Mouse (Mus musculus): ENCODE measurements around the gene Lsamp. TPM values are rescaled to one million over a fixed set of nuclear protein-coding genes. Genes with fewer than 3 reads are reported as not detected.

Gene Lsamp
- polyA plus RNA-seq, 1 experiment: not detected

DNA sequence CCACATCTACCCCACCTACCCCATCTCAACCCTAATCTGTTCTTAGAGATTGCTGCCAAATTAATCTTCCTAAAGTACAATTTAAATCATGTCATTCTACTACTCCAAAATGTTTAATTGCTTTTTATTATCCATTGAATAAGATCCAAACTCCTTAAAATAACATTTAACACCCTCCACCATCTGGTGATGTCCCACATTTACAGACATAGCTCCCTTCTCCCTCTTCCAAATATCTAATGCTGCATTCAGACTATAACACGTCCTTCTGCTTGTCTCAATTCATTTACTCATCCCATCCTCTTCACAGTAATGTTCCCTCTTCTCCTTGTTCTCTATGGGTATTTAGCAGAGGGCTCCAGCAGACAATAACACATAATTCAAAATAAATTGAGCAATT is 2020.0 kb downstream of the Lsamp start:
- 0 out of 2 replicates have a peak, but pooled peaks cover 3% of the 10 kb centered on the region for H3K9me3 ChIP-seq
- TF ChIP-seq FLI1 (IDR thresholded peaks at IDR 0.05; ENCODE audit: low read length): no peak
- no peak for TF ChIP-seq GATA1 (IDR thresholded peaks at IDR 0.05; ENCODE audit: borderline replicate concordance, low read length)
- no peak overlapping the region for H3K4me3 ChIP-seq (replicated peaks)
- H3K4me1 ChIP-seq: no peaks in the 10 kb centered on the region
- no peaks in the 10 kb centered on the region for H3K36me3 ChIP-seq (replicated peaks; ENCODE audit: low read length)
- no peaks in the 10 kb centered on the region for H3K27me3 ChIP-seq (replicated peaks)

DNA sequence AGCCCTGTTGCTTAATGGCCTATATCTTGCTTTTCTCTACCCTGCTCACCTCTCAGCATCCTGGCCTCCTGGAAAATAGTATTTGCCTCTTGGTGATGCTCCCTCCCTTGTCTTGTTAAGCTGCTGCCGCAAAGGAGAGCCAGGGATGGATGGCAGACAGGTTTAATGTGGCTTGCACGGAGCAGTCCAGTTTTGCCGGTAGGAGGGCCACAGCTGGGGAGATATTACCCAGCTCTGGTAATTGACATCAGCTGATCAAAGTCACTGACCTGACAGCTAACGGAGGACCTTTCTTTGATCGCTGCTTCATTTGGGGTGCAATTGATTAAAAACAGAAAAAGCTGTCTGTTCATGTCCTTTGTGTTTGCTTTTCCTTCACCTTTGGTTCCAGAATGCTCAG is 2030.8 kb downstream of the Lsamp start:
- peaks cover 14% of the 10 kb centered on the region; the same call in 1 of the 2 replicates for H3K9me3 ChIP-seq
- TF ChIP-seq GATA1 (IDR thresholded peaks at IDR 0.05; ENCODE audit: borderline replicate concordance, low read length): no peak
- TF ChIP-seq FLI1 (IDR thresholded peaks at IDR 0.05; ENCODE audit: low read length): no peak
- H3K4me1 ChIP-seq: no peaks in the 10 kb centered on the region
- H3K27me3 ChIP-seq (replicated peaks): no peaks in the 10 kb centered on the region
- no peak overlapping the region for H3K4me3 ChIP-seq (replicated peaks)
- H3K36me3 ChIP-seq (replicated peaks; ENCODE audit: low read length): no peaks in the 10 kb centered on the region

DNA sequence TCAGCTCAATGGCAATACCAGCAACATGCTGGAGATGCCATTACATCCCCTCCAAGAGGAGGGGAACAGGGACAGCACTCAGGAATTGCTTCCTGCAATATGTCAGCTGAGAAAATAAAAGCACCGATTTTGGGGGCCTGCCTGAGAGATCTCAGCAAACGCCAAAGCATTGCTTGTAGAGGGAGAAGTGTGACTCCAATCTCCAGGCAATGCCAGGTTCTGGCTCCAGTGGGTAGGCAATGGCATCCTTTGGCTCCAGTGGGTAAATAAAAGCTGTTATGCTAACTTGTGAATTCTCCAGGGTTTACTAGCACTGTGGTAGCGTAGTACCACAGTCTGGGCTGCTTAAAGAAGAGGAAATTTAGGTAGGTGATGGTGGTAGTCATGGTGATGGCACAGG is 2031.3 kb downstream of the Lsamp start:
- H3K9me3 ChIP-seq: peaks cover 14% of the 10 kb centered on the region; the same call in 1 of the 2 replicates
- no peaks in the 10 kb centered on the region for H3K4me1 ChIP-seq
- H3K36me3 ChIP-seq (replicated peaks; ENCODE audit: low read length): no peaks in the 10 kb centered on the region
- H3K27me3 ChIP-seq (replicated peaks): no peaks in the 10 kb centered on the region
- no peak overlapping the region for H3K4me3 ChIP-seq (replicated peaks)
- no peak for TF ChIP-seq FLI1 (IDR thresholded peaks at IDR 0.05; ENCODE audit: low read length)
- no peak for TF ChIP-seq GATA1 (IDR thresholded peaks at IDR 0.05; ENCODE audit: borderline replicate concordance, low read length)

DNA sequence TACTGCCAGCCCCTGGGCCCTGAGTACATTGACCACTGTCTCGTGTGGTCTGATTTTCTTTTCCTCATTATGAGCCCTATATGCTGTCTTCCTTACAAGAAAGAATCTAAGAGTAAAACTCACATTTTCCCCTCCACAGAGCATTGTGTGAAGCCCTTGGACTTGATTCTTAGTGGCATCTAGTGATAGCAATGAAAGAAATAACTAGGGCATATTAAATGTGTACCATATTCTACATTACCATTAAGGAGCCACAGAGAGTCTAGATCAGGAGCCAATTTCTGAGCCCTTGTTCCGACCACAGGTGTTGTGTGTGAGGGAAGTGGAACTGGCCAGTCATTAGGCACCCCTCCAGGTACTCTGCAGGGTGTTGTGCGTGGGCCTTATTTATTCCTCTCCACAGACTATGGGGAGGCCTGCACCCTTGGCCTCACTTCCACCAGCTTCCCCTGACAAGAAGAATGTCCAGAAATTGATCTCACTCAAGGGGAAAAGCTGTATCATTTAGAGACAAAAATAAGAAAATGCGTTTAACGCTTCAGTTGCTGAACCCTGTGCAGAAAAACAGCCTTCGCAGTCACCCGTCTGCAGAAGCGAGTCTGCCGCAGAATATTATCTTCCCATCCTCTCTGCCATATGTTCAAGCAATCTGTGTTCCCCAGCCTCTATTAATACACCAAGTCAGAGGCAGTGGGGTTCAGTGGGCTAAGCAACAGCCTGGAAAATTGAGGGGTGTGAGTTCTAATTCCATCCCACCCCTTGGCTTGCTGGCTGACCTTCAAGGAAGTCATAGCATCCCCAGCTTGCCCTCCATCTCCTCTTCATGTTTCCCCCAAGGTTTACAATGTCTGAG is 2032.9 kb downstream of the Lsamp start:
- Histone ChIP-seq H3K27me3 (replicated peaks) (no peaks in the 10 kb centered on the region), H3K4me3 (replicated peaks) (no peak overlapping the region), H3K4me1 (no peaks in the 10 kb centered on the region), H3K36me3 (replicated peaks; ENCODE audit: low read length) (no peaks in the 10 kb centered on the region), H3K9me3 (peaks cover 20% of the 10 kb centered on the region; the same call in 1 of the 2 replicates)
- TF ChIP-seq GATA1 (IDR thresholded peaks at IDR 0.05; ENCODE audit: borderline replicate concordance, low read length): no peak

DNA sequence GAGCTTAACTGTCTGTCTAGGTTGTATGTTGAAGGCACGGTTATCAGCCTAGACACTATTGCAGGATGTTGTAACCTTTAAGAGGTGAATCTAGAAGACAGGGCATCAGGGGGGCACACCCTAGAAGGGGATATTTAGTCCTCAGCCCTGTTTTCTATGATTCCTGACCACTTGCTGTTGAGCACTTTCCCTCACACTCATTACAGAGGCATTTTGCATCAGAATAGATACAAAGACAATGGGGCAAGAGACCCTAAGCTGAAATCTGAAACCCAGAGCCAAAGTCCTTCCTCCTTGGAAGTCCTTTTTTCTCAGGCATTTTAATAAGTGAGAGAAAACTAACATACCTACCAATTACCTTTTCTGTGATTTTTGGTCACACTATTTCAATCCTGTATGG is 2038.4 kb downstream of the Lsamp start:
- H3K4me1 ChIP-seq: no peaks in the 10 kb centered on the region
- no peaks in the 10 kb centered on the region for H3K36me3 ChIP-seq (replicated peaks; ENCODE audit: low read length)
- H3K9me3 ChIP-seq: peaks cover 6% of the 10 kb centered on the region; the same call in 1 of the 2 replicates

DNA sequence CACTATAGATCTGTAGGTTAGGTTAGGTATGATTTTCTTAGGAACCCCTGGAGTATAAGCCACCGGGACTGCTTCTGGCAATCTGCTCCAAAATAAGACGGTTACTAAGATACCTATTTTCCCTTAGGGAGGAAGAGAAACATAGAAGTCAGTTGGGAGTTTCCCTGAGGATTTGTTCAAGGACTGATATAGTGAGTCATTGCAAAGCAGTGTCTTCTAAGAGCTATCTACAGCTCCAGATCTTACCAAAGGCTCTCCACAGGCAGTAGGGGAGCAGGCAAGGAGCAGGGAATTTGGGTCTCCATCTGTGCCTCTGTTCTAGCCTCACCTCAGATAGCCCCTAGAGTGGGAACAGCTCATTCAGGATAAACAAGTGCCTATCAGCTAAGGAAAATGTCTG is 2047.9 kb downstream of the Lsamp start:
- H3K36me3 ChIP-seq (replicated peaks; ENCODE audit: low read length): no peaks in the 10 kb centered on the region
- H3K4me3 ChIP-seq (replicated peaks): no peak overlapping the region
- no peaks in the 10 kb centered on the region for H3K9me3 ChIP-seq
- H3K27me3 ChIP-seq (replicated peaks): no peaks in the 10 kb centered on the region
- TF ChIP-seq FLI1 (IDR thresholded peaks at IDR 0.05; ENCODE audit: low read length): no peak
- no peak for TF ChIP-seq GATA1 (IDR thresholded peaks at IDR 0.05; ENCODE audit: borderline replicate concordance, low read length)
- H3K4me1 ChIP-seq: no peaks in the 10 kb centered on the region

More for the DNA sequence above, 2038.4 kb downstream of the Lsamp start:
- TF ChIP-seq FLI1 (IDR thresholded peaks at IDR 0.05; ENCODE audit: low read length) (no peak), GATA1 (IDR thresholded peaks at IDR 0.05; ENCODE audit: borderline replicate concordance, low read length) (no peak)
- H3K27me3 ChIP-seq (replicated peaks): no peaks in the 10 kb centered on the region
- no peak overlapping the region for H3K4me3 ChIP-seq (replicated peaks)

DNA sequence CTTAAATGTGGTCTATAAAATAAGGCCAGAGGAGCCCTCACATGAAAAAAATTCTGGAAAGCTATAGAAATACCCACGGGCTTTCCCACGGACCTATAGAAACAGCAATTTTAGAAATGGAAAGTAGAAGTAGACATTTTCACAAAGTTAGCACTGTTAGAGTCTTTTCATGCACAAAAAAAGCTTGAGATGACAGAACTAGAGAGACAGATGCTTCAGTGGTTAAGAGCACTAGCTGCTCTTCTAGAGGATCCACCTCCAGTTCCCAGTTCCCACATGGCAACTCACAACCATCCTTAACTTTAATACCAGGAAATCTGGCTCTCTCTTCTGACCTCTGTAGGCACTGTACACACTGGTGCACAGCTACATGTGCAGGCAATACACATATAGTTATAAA is 2049.3 kb downstream of the Lsamp start:
- Histone ChIP-seq H3K36me3 (replicated peaks; ENCODE audit: low read length) (no peaks in the 10 kb centered on the region), H3K4me3 (replicated peaks) (no peak overlapping the region), H3K27me3 (replicated peaks) (no peaks in the 10 kb centered on the region), H3K9me3 (no peaks in the 10 kb centered on the region), H3K4me1 (no peaks in the 10 kb centered on the region)
- TF ChIP-seq GATA1 (IDR thresholded peaks at IDR 0.05; ENCODE audit: borderline replicate concordance, low read length) (no peak), FLI1 (IDR thresholded peaks at IDR 0.05; ENCODE audit: low read length) (no peak)

DNA sequence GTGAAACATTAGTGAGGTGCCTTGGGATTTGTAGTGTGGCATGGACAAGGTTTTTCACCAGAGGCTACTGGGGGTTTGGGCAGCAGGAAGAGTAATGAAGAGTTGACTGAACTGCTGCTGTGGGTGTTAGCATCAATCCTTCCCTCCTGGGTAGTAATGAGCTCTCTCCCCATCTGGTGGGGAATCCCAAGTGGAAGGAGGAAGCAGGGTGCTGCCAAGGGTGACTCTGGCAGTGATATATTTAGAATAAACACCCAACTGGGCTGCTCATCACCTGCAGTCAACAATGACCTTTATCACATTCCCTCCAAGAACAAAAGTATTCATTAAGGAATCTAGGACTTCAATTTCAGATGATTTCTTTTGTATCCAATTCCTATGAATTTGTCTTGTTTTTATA is 2064.0 kb downstream of the Lsamp start:
- Histone ChIP-seq H3K9me3 (no peaks in the 10 kb centered on the region), H3K4me1 (no peaks in the 10 kb centered on the region), H3K27me3 (replicated peaks) (no peaks in the 10 kb centered on the region), H3K36me3 (replicated peaks; ENCODE audit: low read length) (no peaks in the 10 kb centered on the region), H3K4me3 (replicated peaks) (no peak overlapping the region)
- TF ChIP-seq FLI1 (IDR thresholded peaks at IDR 0.05; ENCODE audit: low read length) (no peak), GATA1 (IDR thresholded peaks at IDR 0.05; ENCODE audit: borderline replicate concordance, low read length) (no peak)

DNA sequence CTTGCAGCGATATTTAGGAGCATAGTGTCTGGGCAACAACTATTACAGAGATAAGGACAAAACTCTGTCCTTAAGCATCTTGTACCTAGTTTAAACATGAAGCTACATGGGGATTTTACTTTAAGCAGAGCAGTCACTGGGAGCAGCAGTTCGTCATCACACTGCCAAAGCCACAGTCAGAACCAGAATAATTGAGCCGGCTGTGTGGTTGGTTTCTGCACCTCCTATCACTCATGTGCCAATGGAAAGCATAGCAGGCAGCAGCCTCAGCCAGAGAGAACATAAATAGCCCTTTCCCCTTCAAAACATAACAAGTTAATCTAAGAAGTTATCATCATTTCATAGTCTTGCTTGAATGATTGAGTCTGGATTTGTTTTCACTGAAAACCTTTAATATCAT is 2075.8 kb downstream of the Lsamp start:
- no peaks in the 10 kb centered on the region for H3K4me1 ChIP-seq
- no peaks in the 10 kb centered on the region for H3K27me3 ChIP-seq (replicated peaks)
- no peak for TF ChIP-seq FLI1 (IDR thresholded peaks at IDR 0.05; ENCODE audit: low read length)
- TF ChIP-seq GATA1 (IDR thresholded peaks at IDR 0.05; ENCODE audit: borderline replicate concordance, low read length): no peak

DNA sequence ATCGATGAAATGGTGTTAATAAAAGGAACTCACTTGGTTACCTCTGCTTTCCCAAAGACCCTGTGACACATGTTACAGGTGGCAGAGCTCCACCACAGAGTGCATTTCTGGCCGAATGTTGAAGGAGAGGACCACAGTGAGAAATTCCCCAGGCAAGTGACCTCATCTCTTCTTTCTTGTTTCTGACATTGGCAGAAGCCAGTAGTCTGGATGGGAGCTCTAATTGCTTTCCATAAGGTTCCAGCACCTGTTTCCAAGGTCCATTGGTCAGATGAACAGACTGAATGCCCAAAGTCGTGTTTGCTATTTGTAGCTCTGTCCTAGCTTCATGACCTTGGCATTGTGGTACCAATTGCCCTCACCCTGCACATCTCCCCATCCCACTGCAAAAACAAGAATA is 2090.2 kb downstream of the Lsamp start:
- no peak for TF ChIP-seq FLI1 (IDR thresholded peaks at IDR 0.05; ENCODE audit: low read length)
- no peak for TF ChIP-seq GATA1 (IDR thresholded peaks at IDR 0.05; ENCODE audit: borderline replicate concordance, low read length)
- Histone ChIP-seq H3K4me1 (no peaks in the 10 kb centered on the region), H3K4me3 (replicated peaks) (no peak overlapping the region), H3K9me3 (peaks cover 4% of the 10 kb centered on the region; the same call in 1 of the 2 replicates), H3K36me3 (replicated peaks; ENCODE audit: low read length) (no peaks in the 10 kb centered on the region), H3K27me3 (replicated peaks) (no peaks in the 10 kb centered on the region)

More for the DNA sequence above, 2075.8 kb downstream of the Lsamp start:
- no peak overlapping the region for H3K4me3 ChIP-seq (replicated peaks)
- no peaks in the 10 kb centered on the region for H3K36me3 ChIP-seq (replicated peaks; ENCODE audit: low read length)
- H3K9me3 ChIP-seq: no peaks in the 10 kb centered on the region
